Mouse (Mus musculus) small intestine, adult 2 months (tissue): ENCODE measurements around the gene Spaar.

ENCODE experiments used
- CTCF ChIP-seq: fragments of 200-500 bp; IDR thresholded peaks from 2 replicates; pipeline ENCODE4 v1.5.1; 2012; ENCODE audit warnings: low read depth, mild to moderate bottlenecking, control low read depth, inconsistent platforms, low read length, moderate library complexity, mixed read lengths; ENCODE audit not compliant: insufficient replicate concordance, insufficient read length; ENCODE audit errors: extremely low read depth
- POLR2A ChIP-seq: fragments of 200-500 bp; IDR thresholded peaks from 2 replicates; pipeline ENCODE4 v1.6.1; 2012; ENCODE audit warnings: low read depth, mild to moderate bottlenecking, control low read depth, inconsistent platforms, low read length, moderate library complexity

GRCm38 (mm10) chr4:43700707-43701106, 29.1 kb upstream of the Spaar start, which contains the start of gene Olfr70:
- TF ChIP-seq CTCF (no peak), POLR2A (no peak)
